Mouse (Mus musculus): Measurements from ENCODE around the gene Dcaf1. TPM values are rescaled to one million over a fixed set of nuclear protein-coding genes. Genes with fewer than 3 reads are reported as not detected.

Gene Dcaf1
- total and polyA plus RNA-seq, 3 experiments, result 56.3 to 131 (median 58.7) TPM

DNA sequence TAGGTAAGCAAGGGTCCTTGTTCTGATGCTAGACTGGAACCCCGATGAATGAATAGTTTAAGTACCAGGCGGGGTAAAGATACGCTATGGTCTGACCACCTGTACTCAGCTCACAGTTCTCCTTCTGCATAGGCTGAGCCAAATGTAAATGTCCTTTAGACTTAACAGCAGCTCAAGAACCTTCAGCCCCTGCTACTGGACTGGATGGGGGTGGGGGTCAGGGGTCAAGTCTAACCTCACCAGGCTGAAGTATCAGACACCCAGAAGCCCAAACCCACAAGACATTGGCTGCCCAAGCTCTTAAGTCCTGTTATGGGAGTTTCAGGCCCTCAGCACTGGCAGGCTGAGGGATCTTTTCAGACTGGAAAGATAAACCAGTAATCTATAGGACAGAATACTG lies 66.7 kb downstream of the Dcaf1 start:
- peaks cover 3 to 45% of the 10 kb centered on the region in 2 experiments for H3K36me3 ChIP-seq (ENCODE audit: control insufficient read depth in 1 of 2, insufficient read depth in 2 of 2, low read length in 2 of 2)
- no peaks in the 10 kb centered on the region for H3K9me3 ChIP-seq (replicated peaks; ENCODE audit: insufficient read depth, low read length)
- no peaks in the 10 kb centered on the region for H3K27me3 ChIP-seq (ENCODE audit: control insufficient read depth in 1 of 2, insufficient read depth in 2 of 2, low read length in 2 of 2)
- H3K27ac ChIP-seq (ENCODE audit: control insufficient read depth, low read depth, low read length), result no peak overlapping the region
- no peak for DNase-seq (ENCODE audit: low read depth, low spot score)
- peaks cover 6 to 44% of the 10 kb centered on the region in 2 experiments for H3K4me1 ChIP-seq (ENCODE audit: control insufficient read depth in 1 of 2, insufficient read depth in 2 of 2, low read length in 2 of 2)
- no peak overlapping the region for H3K4me3 ChIP-seq (ENCODE audit: control insufficient read depth in 1 of 2, insufficient read depth in 1 of 2, low read depth in 2 of 2, low read length in 2 of 2)
- TF ChIP-seq EP300 (IDR thresholded peaks at IDR 0.05; ENCODE audit: low read depth in 1 of 2, low read length in 2 of 2) (no peak), MAX (IDR thresholded peaks at IDR 0.05; ENCODE audit: low read length) (no peak), ZNF384 (IDR thresholded peaks at IDR 0.05; ENCODE audit: low read depth, low read length) (no peak), MAFK (IDR thresholded peaks at IDR 0.05; ENCODE audit: borderline replicate concordance, low read depth, low read length) (no peak), NRF1 (IDR thresholded peaks at IDR 0.05; ENCODE audit: insufficient read depth, low read depth, low read length, poor library complexity, severe bottlenecking) (no peak), MYB (IDR thresholded peaks at IDR 0.05; ENCODE audit: low read depth, low read length) (no peak), MXI1 (IDR thresholded peaks at IDR 0.05; ENCODE audit: low read depth, low read length) (no peak), UBTF (IDR thresholded peaks at IDR 0.05; ENCODE audit: borderline replicate concordance, insufficient read depth, low read depth, low read length) (no peak), POLR2AphosphoS5 (IDR thresholded peaks at IDR 0.05; ENCODE audit: borderline replicate concordance, low read depth, low read length) (no peak), NELFE (IDR thresholded peaks at IDR 0.05; ENCODE audit: low read depth, low read length) (no peak)
- H3K9ac ChIP-seq (ENCODE audit: control insufficient read depth, low read depth, low read length, poor library complexity, severe bottlenecking), result no peak overlapping the region
- H3K79me2 ChIP-seq (ENCODE audit: control insufficient read depth, insufficient read depth, low read length, poor library complexity), result peaks cover 60% of the 10 kb centered on the region

DNA sequence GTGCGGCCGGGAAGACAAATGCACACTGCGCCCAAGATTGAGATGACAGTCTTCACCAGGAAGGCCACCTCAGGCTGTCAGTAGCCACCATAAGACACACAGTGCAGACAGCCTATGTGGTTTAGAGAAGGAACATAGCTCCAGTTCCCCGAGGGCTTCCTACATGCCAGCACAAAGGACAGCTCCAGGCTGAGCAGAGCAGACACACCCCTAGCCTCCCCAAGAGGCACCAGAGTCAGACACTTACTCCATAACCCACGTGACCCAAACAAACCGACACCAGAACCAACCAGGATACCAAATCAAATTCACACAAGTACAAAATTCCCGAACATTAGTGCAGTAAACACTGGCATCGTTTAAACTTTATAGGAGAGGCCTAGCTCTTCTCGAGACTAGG lies 67.6 kb downstream of the Dcaf1 start:
- Histone ChIP-seq H3K9me3 (replicated peaks; ENCODE audit: insufficient read depth, low read length) (no peaks in the 10 kb centered on the region), H3K27ac (ENCODE audit: control insufficient read depth, low read depth, low read length) (no peak overlapping the region), H3K4me1 (ENCODE audit: control insufficient read depth in 1 of 2, insufficient read depth in 2 of 2, low read length in 2 of 2) (peaks cover 6 to 40% of the 10 kb centered on the region in 2 experiments), H3K27me3 (ENCODE audit: control insufficient read depth in 1 of 2, insufficient read depth in 2 of 2, low read length in 2 of 2) (no peaks in the 10 kb centered on the region), H3K79me2 (ENCODE audit: control insufficient read depth, insufficient read depth, low read length, poor library complexity) (peaks cover 53% of the 10 kb centered on the region), H3K4me3 (ENCODE audit: control insufficient read depth in 1 of 2, insufficient read depth in 1 of 2, low read depth in 2 of 2, low read length in 2 of 2) (no peak overlapping the region), H3K36me3 (ENCODE audit: control insufficient read depth in 1 of 2, insufficient read depth in 2 of 2, low read length in 2 of 2) (peaks cover 3 to 36% of the 10 kb centered on the region in 2 experiments), H3K9ac (ENCODE audit: control insufficient read depth, low read depth, low read length, poor library complexity, severe bottlenecking) (no peak overlapping the region)
- peak; percentile 42 for DNase-seq (ENCODE audit: low read depth, low spot score)
- TF ChIP-seq SIN3A (IDR thresholded peaks at IDR 0.05; ENCODE audit: low read length) (peak; percentile 68), MXI1 (IDR thresholded peaks at IDR 0.05; ENCODE audit: low read depth, low read length) (peak; percentile 26; the same call in 1 of the 2 replicates), POLR2A (IDR thresholded peaks at IDR 0.05; ENCODE audit: control insufficient read depth in 1 of 2, insufficient read depth in 1 of 2, low read depth in 1 of 2, low read length in 2 of 2, poor library complexity in 1 of 2) (0 out of 4 replicates have a peak, but pooled peaks of 1 of the 2 experiments have one; percentile 16), NRF1 (IDR thresholded peaks at IDR 0.05; ENCODE audit: insufficient read depth, low read depth, low read length, poor library complexity, severe bottlenecking) (no peak)

DNA sequence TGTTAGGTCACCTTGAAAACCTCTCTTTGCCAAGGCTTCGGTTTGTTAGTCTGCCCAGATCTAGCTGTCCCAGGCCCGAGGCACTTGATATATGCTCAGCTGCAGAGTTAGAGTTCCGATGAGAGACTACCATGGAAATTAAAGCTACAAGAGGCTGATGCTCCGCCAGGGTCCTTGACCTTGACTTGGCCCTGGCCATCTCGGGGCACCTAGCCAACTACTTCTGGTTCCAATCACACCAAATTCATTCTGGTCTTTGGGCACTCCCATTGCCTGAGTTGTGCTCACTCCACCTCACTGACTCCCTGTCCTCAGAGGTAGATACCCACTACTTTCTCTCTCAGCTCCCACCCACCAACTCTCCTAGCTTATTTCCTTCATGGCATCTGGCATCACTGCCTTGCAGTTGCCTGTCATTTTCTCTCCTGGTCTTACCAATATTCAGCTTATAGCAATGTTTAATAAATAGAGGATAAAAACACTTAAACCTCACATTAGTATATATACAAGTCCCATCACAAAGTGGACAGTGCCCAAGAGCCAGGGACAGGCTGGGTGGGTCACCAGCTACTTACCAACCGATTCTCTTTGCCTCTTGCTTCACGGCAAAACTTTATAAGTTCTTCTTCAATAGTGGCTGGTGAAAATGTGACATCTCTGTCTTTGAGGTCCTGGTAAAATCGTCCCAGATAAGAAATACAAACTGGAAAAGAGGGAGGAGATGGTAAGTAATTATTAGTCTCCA lies 69.0 kb downstream of the Dcaf1 start:
- DNase-seq (ENCODE audit: low read depth, low spot score), result no peak

More for the DNA sequence above, 69.0 kb downstream of the Dcaf1 start:
- 0 out of 2 replicates have a peak, but pooled peaks have one; percentile 2 for TF ChIP-seq MAX (IDR thresholded peaks at IDR 0.05; ENCODE audit: low read length)
- TF ChIP-seq E2F4 (IDR thresholded peaks at IDR 0.05; ENCODE audit: borderline replicate concordance, low read depth, low read length), result no peak
- Histone ChIP-seq H3K27me3 (ENCODE audit: control insufficient read depth in 1 of 2, insufficient read depth in 2 of 2, low read length in 2 of 2) (no peaks in the 10 kb centered on the region), H3K9me3 (replicated peaks; ENCODE audit: insufficient read depth, low read length) (no peaks in the 10 kb centered on the region), H3K79me2 (ENCODE audit: control insufficient read depth, insufficient read depth, low read length, poor library complexity) (peaks cover 39% of the 10 kb centered on the region), H3K4me3 (ENCODE audit: control insufficient read depth in 1 of 2, insufficient read depth in 1 of 2, low read depth in 2 of 2, low read length in 2 of 2) (peak overlapping the region; percentile 95 to 96), H3K4me1 (ENCODE audit: control insufficient read depth in 1 of 2, insufficient read depth in 2 of 2, low read length in 2 of 2) (peaks cover 6 to 26% of the 10 kb centered on the region in 2 experiments), H3K36me3 (ENCODE audit: control insufficient read depth in 1 of 2, insufficient read depth in 2 of 2, low read length in 2 of 2) (peaks cover 3 to 26% of the 10 kb centered on the region in 2 experiments), H3K9ac (ENCODE audit: control insufficient read depth, low read depth, low read length, poor library complexity, severe bottlenecking) (peak overlapping the region; percentile 87), H3K27ac (ENCODE audit: control insufficient read depth, low read depth, low read length) (no peak overlapping the region; the same call in 1 of the 2 replicates)

Measured in MEL (cell line).